Mouse (Mus musculus): ENCODE measurements around the gene Upk2. TPM values are rescaled to one million over a fixed set of nuclear protein-coding genes. Genes with fewer than 3 reads are reported as not detected.
A peak's percentile ranks its signal among the peaks of the same experiment; 100 is the strongest.

Upk2 gene
- total and polyA plus RNA-seq, 2 experiments from 2014 or later: not detected

DNA sequence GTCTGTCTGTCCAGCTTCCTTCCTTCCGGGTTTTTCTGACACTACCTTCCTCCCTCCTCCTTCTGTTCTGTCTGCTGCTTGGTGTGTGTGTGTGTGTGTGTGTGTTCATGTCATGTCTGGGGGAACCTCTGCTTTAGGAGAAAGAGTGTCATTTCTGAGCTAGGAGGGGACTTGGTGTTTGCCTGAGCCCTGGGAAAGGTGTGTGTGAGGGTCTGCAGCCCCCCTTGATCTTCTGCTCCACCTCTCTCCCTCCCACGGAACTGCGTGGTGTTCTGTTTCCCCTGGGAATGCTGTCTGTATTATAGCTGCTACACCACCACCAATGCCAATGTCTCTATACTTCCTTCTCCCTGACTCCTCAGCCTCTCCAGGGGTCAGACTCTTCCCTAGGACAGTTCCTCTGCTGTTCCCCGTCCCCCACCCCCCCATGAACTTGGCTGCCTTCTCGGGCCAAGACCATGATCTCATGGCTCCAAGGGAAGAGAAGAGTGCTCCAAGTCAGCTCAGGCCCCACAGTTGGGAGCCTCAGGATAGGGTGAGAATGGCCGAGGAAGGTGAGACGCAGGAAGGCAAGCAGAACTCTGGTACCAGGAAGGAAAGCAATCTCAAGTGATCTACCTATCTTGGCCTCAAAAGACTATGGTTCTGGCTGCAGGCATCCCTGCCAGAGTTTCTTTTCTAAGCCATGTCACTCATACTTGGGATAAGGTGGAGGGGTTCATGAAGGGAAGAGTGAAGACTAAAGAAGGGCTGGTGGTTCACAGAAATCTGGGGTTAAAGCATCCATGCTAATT, 29.7 kb upstream of the Upk2 start:
- peak overlapping the region; percentile 95 for H3K4me3 ChIP-seq (ENCODE audit: low read depth, low read length)
- H3K27me3 ChIP-seq (ENCODE audit: insufficient read depth, low read length): no peaks in the 10 kb centered on the region
- H3K4me1 ChIP-seq (ENCODE audit: insufficient read depth): peaks cover 49% of the 10 kb centered on the region
- 23% methylated on average over 7 of the region's 7 CpGs for WGBS
- DNase-seq: no peak
- TF ChIP-seq CTCF (IDR thresholded peaks at IDR 0.05; ENCODE audit: low read depth): no peak
- H3K9ac ChIP-seq: peak overlapping the region; percentile 97
- no peak overlapping the region for H3K27ac ChIP-seq (ENCODE audit: low read depth, low read length)
- H3K9me3 ChIP-seq (ENCODE audit: low read length): no peaks in the 10 kb centered on the region
- H3K36me3 ChIP-seq (ENCODE audit: insufficient read depth): no peaks in the 10 kb centered on the region
- ATAC-seq: no peak
- H3K4me2 ChIP-seq (ENCODE audit: low read depth): peak overlapping the region; percentile 93

DNA sequence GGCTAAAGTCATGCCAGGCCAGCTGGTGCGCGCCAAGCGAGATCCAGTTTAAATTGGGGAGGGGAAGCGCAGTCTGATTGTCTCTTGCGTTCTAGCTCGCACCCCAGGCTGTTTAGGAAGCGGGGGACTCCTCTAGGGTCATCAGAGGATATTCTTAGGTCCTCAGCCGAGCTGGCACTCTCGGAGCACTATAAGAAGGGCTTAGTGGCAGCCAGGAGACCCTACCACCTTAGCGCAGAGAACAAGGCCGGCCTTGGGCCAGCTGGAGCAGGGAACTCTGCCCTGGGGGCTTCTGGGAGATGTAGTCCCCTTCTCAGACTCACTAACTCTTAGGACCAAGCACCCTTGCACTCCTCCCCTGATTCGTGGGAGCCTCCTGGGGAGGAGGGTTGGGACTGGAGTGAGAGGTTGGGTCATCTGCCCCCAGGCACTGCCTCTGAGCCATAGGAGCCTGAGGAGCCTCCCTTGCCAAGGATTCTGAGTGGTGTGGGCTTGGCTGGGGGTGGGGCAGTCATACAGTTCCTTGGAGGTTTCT, 28.8 kb upstream of the Upk2 start:
- WGBS: under 1% methylated on average over 12 of the region's 12 CpGs
- DNase-seq (peak; percentile 77), ATAC-seq (peak; percentile 14; the same call in 1 of the 2 replicates)

DNA sequence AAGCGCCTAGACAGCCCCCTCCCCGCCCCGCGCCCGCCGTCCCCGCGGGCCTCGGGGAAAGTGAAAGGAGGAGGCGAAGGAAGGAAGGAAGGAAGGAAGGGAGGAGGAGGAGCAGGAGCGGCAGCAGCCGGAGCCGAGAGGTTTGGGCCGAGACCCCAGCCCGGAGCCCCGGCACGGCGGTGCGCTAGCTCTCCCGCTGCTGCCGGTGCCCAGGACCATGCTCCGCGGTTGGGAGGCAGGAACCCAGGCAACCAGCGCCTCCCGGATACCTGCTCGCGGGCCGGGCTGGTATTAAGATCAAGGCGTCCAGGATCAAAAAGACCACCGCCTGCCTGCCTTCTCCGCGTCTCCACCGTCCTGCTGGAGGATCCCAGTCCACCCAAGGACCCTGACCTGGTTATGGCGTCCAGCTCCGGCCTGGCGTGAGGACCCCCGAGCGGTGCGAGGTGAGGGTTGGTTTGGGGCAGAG, 28.3 kb upstream of the Upk2 start:
- DNase-seq (no peak), ATAC-seq (peak; percentile 0; the same call in 1 of the 2 replicates)
- Histone ChIP-seq H3K4me2 (ENCODE audit: low read depth) (peak overlapping the region; percentile 93), H3K4me1 (ENCODE audit: insufficient read depth) (peaks cover 36% of the 10 kb centered on the region), H3K36me3 (ENCODE audit: insufficient read depth) (no peaks in the 10 kb centered on the region), H3K4me3 (ENCODE audit: low read depth, low read length) (peak overlapping the region; percentile 95), H3K27ac (ENCODE audit: low read depth, low read length) (peak overlapping the region; percentile 97), H3K9me3 (ENCODE audit: low read length) (no peaks in the 10 kb centered on the region), H3K27me3 (ENCODE audit: insufficient read depth, low read length) (no peaks in the 10 kb centered on the region), H3K9ac (peak overlapping the region; percentile 97)
- no peak for TF ChIP-seq CTCF (IDR thresholded peaks at IDR 0.05; ENCODE audit: low read depth)
- WGBS: under 1% methylated on average over 38 of the region's 39 CpGs

More for the DNA sequence above, 28.8 kb upstream of the Upk2 start:
- H3K36me3 ChIP-seq (ENCODE audit: insufficient read depth): no peaks in the 10 kb centered on the region
- peak overlapping the region; percentile 95 for H3K4me3 ChIP-seq (ENCODE audit: low read depth, low read length)
- no peaks in the 10 kb centered on the region for H3K27me3 ChIP-seq (ENCODE audit: insufficient read depth, low read length)
- peak overlapping the region; percentile 97 for H3K9ac ChIP-seq
- peaks cover 39% of the 10 kb centered on the region for H3K4me1 ChIP-seq (ENCODE audit: insufficient read depth)
- H3K27ac ChIP-seq (ENCODE audit: low read depth, low read length): peak overlapping the region; percentile 97
- TF ChIP-seq CTCF (IDR thresholded peaks at IDR 0.05; ENCODE audit: low read depth): 0 out of 2 replicates have a peak, but pooled peaks have one; percentile 7
- H3K9me3 ChIP-seq (ENCODE audit: low read length): no peaks in the 10 kb centered on the region
- H3K4me2 ChIP-seq (ENCODE audit: low read depth): peak overlapping the region; percentile 93

DNA sequence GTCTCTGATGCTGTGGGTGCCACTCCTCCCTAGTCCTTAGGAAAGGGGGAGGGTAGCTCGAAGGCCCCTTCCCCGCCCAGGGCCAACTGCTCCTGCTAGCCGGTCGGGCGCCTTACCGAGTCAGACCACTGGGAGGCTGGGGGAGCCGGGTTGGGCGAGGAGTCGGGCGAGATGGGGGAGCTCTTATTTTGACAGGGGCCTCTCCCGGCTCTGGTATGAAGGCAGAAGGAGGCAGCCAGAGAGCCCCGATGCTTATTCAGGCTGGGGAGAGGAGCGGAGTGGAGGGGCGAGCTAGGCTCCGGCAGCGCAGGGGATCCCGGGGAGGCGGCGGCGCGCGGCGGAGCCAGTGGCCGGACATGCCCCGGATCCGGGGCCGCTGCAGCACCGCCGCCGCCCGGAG, 27.8 kb upstream of the Upk2 start, which contains the start of gene Bcl9l:
Gene Bcl9l (plus strand): TSS at position 274 of the 400 bp plus-strand sequence.
- Histone ChIP-seq H3K27me3 (ENCODE audit: insufficient read depth, low read length) (no peaks in the 10 kb centered on the region), H3K4me3 (ENCODE audit: low read depth, low read length) (peak within 1 kb of the TSS; percentile 95), H3K4me2 (ENCODE audit: low read depth) (peak within 1 kb of the TSS; percentile 93), H3K4me1 (ENCODE audit: insufficient read depth) (peaks cover 36% of the 10 kb centered on the region), H3K27ac (ENCODE audit: low read depth, low read length) (peak within 1 kb of the TSS; percentile 97), H3K9ac (peak within 1 kb of the TSS; percentile 97), H3K9me3 (ENCODE audit: low read length) (no peaks in the 10 kb centered on the region), H3K36me3 (ENCODE audit: insufficient read depth) (no peaks in the 10 kb centered on the region)
- peak; percentile 82 for TF ChIP-seq CTCF (IDR thresholded peaks at IDR 0.05; ENCODE audit: low read depth)
- peak; percentile 95 for DNase-seq
- ATAC-seq: peak; percentile 85
- WGBS: 1% methylated on average over 21 of the region's 31 CpGs

DNA sequence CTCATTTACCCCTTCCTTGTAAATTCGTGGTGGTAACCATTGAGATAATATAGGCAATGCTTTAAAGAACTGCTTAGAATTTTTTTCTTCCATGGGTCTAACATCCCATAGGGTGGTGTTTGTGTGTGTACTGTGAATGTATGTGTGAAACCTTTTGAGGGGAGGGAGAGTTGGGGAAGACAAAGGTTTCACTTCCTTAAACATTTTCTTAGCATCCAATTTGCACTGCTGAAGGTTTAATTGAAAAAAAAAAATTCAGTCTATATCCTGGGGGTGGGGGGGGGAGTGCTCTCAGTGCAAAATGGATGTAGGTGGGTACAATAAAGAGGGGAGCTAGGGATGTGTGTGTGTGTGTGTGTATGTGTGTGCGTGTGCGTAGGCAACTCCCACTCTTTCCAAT, 27.3 kb upstream of the Upk2 start:
- DNase-seq (no peak), ATAC-seq (no peak)
- WGBS: 6% methylated on average over 3 of the region's 3 CpGs
- TF ChIP-seq CTCF (IDR thresholded peaks at IDR 0.05; ENCODE audit: low read depth): no peak
- Histone ChIP-seq H3K9me3 (ENCODE audit: low read length) (no peaks in the 10 kb centered on the region), H3K4me1 (ENCODE audit: insufficient read depth) (peaks cover 37% of the 10 kb centered on the region), H3K4me2 (ENCODE audit: low read depth) (peak overlapping the region; percentile 93), H3K27me3 (ENCODE audit: insufficient read depth, low read length) (no peaks in the 10 kb centered on the region), H3K36me3 (ENCODE audit: insufficient read depth) (no peaks in the 10 kb centered on the region), H3K4me3 (ENCODE audit: low read depth, low read length) (peak overlapping the region; percentile 95), H3K27ac (ENCODE audit: low read depth, low read length) (peak overlapping the region; percentile 97), H3K9ac (peak overlapping the region; percentile 97)

DNA sequence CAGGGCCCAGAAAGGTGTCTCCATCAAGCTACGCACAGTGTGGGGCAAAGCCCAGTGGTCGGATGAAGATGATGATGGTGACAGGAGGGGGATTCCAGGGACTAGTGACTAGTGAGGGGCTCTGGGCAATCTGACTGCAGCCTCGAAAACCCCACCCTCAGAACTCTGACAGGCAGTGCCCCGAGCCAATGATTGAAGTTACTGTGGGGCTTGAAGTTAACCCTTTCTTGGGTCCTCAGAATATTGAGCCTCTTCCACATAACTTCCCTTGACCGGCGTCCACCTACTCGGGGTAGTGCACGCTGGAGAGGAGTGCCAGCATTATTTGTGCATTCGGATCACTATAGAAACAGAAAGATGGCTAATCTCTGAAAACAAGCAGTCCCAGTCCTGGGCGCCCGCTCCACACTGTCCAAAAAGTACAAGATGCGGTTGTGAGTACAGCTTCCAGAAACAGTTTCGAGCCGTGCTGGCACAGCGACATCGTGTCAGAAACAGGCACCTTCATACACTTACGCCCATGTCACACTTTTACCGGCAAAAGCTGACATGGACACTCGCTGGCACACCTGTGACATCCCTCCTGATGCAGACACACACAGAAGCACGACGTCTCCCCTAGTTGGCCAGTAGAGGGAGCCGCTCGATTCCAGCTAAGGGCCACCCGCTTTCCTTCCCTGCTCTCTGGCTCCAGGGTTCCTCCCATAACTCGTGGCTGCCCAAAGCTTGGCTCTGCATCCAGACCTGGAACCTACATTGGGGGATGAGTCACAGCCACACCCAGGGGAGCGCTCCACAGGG, 25.1 kb upstream of the Upk2 start:
- peak; percentile 93 for TF ChIP-seq CTCF (IDR thresholded peaks at IDR 0.05; ENCODE audit: low read depth)
- H3K9me3 ChIP-seq (ENCODE audit: low read length): no peaks in the 10 kb centered on the region
- H3K9ac ChIP-seq: peak overlapping the region; percentile 75
- H3K36me3 ChIP-seq (ENCODE audit: insufficient read depth): no peaks in the 10 kb centered on the region
- H3K27ac ChIP-seq (ENCODE audit: low read depth, low read length): peak overlapping the region; percentile 94
- peak overlapping the region; percentile 75 for H3K4me3 ChIP-seq (ENCODE audit: low read depth, low read length)
- peak overlapping the region; percentile 91 for H3K4me2 ChIP-seq (ENCODE audit: low read depth)
- peaks cover 18% of the 10 kb centered on the region for H3K4me1 ChIP-seq (ENCODE audit: insufficient read depth)
- under 1% methylated on average over 26 of the region's 26 CpGs for WGBS
- H3K27me3 ChIP-seq (ENCODE audit: insufficient read depth, low read length): no peaks in the 10 kb centered on the region
- DNase-seq: peak; percentile 92
- ATAC-seq: peak; percentile 63

Measured in forebrain, postnatal 0 days (tissue).